Mouse (Mus musculus): ENCODE data around the gene Abcb6. TPM values are rescaled to one million over a fixed set of nuclear protein-coding genes. Genes with fewer than 3 reads are reported as not detected.

Gene Abcb6
- polyA plus RNA-seq, 1 experiment from 2014 or later, result 9.4 TPM

- Histone ChIP-seq H3K4me3 (ENCODE audit: low read depth, low read length) (no peak overlapping the region), H3K4me1 (ENCODE audit: insufficient read depth, low read depth, low read length) (no peaks in the 10 kb centered on the region; the same call in 1 of the 2 replicates), H3K36me3 (ENCODE audit: insufficient read depth, low read length) (peaks cover 24% of the 10 kb centered on the region), H3K27ac (ENCODE audit: low read length) (no peak overlapping the region), H3K4me2 (replicated peaks; ENCODE audit: low read depth, low read length) (no peak overlapping the region), H3K9ac (replicated peaks; ENCODE audit: low read depth) (no peak overlapping the region), H3K27me3 (replicated peaks; ENCODE audit: insufficient read depth, low read length) (no peaks in the 10 kb centered on the region), H3K9me3 (ENCODE audit: low read length) (no peaks in the 10 kb centered on the region)
- TF ChIP-seq CTCF (IDR thresholded peaks at IDR 0.05) (no peak), EP300 (IDR thresholded peaks at IDR 0.05) (no peak)
- WGBS, result 49% methylated on average over 3 of the region's 3 CpGs
- ATAC-seq, result no peak
- DNase-seq (ENCODE audit: low spot score), result no peak
These were observed 43.5 kb downstream of the Abcb6 start for GRCm38 (mm10) chr1:75136730-75137129.

DNA sequence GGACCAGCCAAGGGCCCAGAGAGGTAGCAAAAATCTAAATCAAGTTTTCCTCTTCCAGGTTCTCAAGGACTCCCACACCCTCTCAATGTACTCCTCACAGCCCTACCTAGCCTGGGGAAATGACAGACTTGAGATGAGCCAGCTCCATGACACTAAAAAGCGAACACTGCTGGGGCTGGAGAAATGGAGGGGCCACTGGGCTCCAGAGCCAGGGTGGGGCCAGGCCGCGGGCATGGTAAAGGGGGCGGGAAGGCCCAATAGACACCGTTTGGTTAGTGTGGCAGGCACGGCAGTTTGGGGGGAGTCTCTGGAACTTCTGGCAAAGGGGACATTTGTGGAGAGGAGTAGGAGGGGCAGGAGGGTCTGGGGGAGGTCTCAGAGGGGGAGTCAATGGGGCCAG is 43.9 kb downstream of the Abcb6 start:
- ATAC-seq (no peak), DNase-seq (ENCODE audit: low spot score) (no peak)
- Histone ChIP-seq H3K4me2 (replicated peaks; ENCODE audit: low read depth, low read length) (no peak overlapping the region), H3K9me3 (ENCODE audit: low read length) (no peaks in the 10 kb centered on the region), H3K4me3 (ENCODE audit: low read depth, low read length) (no peak overlapping the region), H3K9ac (replicated peaks; ENCODE audit: low read depth) (no peak overlapping the region), H3K27ac (ENCODE audit: low read length) (no peak overlapping the region), H3K27me3 (replicated peaks; ENCODE audit: insufficient read depth, low read length) (no peaks in the 10 kb centered on the region), H3K36me3 (ENCODE audit: insufficient read depth, low read length) (peaks cover 24% of the 10 kb centered on the region), H3K4me1 (ENCODE audit: insufficient read depth, low read depth, low read length) (no peaks in the 10 kb centered on the region; the same call in 1 of the 2 replicates)
- 73% methylated on average over 6 of the region's 6 CpGs for WGBS
- no peak for TF ChIP-seq EP300 (IDR thresholded peaks at IDR 0.05)
- no peak for TF ChIP-seq CTCF (IDR thresholded peaks at IDR 0.05)

DNA sequence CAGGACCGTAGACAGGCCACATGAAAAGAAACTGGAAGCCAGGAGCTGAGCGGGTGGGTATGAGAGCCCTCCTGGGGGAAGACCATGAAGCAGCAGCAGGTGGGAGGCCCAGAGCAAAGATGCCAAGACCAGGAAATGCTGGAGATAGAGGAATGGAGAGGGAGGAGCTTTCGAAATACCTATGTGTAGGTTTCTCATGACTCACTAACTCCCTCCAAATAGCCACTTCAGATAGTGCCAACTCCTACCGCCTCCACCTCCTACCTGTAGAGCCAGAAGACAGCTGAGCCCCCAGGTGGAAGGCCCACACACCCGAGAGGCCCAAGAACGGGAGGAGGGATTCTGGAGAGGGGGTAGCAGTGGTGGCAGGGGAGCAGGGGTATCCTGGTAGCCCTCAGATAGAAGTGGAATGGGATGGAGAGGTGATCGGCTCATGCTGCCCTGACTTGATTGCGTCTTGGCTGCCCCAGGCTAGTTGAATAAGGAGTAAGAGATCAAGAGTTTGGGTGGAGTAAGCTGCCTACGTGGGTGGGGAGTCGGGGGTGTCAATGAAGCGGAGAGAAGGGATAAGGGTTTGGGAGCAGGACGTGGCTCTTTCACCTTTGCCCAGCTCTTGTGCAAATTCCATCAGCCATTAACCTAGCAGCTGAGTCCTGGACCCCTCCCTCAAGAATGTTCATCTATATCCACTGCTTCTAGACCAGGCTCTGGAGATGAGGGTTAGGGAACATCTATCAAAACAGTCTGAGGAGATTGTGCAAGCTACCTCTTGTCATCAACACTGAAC is 46.6 kb downstream of the Abcb6 start, which contains the start of gene Slc23a3:
Gene Slc23a3 (minus strand): TSS at position 470 of the 787 bp plus-strand sequence.
- H3K27ac ChIP-seq (ENCODE audit: low read length), result no peak within 1 kb of the TSS
- H3K4me3 ChIP-seq (ENCODE audit: low read depth, low read length), result no peak within 1 kb of the TSS
- peaks cover 24% of the 10 kb centered on the region for H3K36me3 ChIP-seq (ENCODE audit: insufficient read depth, low read length)
- ATAC-seq, result peak; percentile 62
- no peak within 1 kb of the TSS for H3K9ac ChIP-seq (replicated peaks; ENCODE audit: low read depth)
- H3K4me2 ChIP-seq (replicated peaks; ENCODE audit: low read depth, low read length), result peak within 1 kb of the TSS; percentile 14; the same call in 1 of the 2 replicates
- peak; percentile 57 for DNase-seq (ENCODE audit: low spot score)
- no peaks in the 10 kb centered on the region for H3K27me3 ChIP-seq (replicated peaks; ENCODE audit: insufficient read depth, low read length)
- WGBS, result 45% methylated on average over 12 of the region's 12 CpGs
- H3K9me3 ChIP-seq (ENCODE audit: low read length), result no peaks in the 10 kb centered on the region
- no peaks in the 10 kb centered on the region for H3K4me1 ChIP-seq (ENCODE audit: insufficient read depth, low read depth, low read length)
- no peak for TF ChIP-seq CTCF (IDR thresholded peaks at IDR 0.05)
- no peak for TF ChIP-seq EP300 (IDR thresholded peaks at IDR 0.05)

- Histone ChIP-seq H3K4me3 (ENCODE audit: low read depth, low read length) (no peak overlapping the region), H3K9ac (replicated peaks; ENCODE audit: low read depth) (no peak overlapping the region), H3K9me3 (ENCODE audit: low read length) (no peaks in the 10 kb centered on the region), H3K4me2 (replicated peaks; ENCODE audit: low read depth, low read length) (no peak overlapping the region), H3K27me3 (replicated peaks; ENCODE audit: insufficient read depth, low read length) (no peaks in the 10 kb centered on the region), H3K4me1 (ENCODE audit: insufficient read depth, low read depth, low read length) (peaks cover 6% of the 10 kb centered on the region; the same call in 1 of the 2 replicates), H3K36me3 (ENCODE audit: insufficient read depth, low read length) (no peaks in the 10 kb centered on the region), H3K27ac (ENCODE audit: low read length) (no peak overlapping the region)
- no peak for TF ChIP-seq CTCF (IDR thresholded peaks at IDR 0.05)
- no peak for TF ChIP-seq EP300 (IDR thresholded peaks at IDR 0.05)
- 71% methylated on average over 3 of the region's 3 CpGs for WGBS
- DNase-seq (ENCODE audit: low spot score) (no peak), ATAC-seq (no peak)
These were observed 51.6 kb downstream of the Abcb6 start for GRCm38 (mm10) chr1:75128641-75129040.

DNA sequence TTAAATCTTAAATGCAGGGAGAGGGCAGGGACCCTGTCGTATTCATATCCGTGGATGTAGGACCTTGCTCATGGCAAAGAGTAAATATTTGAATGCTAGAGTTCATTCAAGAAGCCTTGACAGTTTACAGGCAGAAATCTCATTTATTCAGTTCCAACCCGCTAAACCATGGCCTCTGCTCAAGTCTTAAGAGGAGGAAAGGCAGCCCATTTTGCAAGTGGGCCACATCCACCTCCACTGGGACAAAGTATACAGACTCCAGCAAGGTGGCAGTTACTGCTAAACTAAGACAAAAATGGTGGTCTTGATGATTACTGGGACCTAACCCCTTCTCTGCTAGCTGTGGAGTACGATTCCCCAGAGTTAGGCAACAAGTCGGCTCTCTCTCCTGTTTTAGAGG is 54.8 kb downstream of the Abcb6 start:
- DNase-seq (ENCODE audit: low spot score), result no peak
- WGBS, result 28% methylated on average over 5 of the region's 5 CpGs
- Histone ChIP-seq H3K36me3 (ENCODE audit: insufficient read depth, low read length) (no peaks in the 10 kb centered on the region), H3K4me1 (ENCODE audit: insufficient read depth, low read depth, low read length) (peaks cover 6% of the 10 kb centered on the region; the same call in 1 of the 2 replicates), H3K9me3 (ENCODE audit: low read length) (no peaks in the 10 kb centered on the region), H3K27ac (ENCODE audit: low read length) (peak overlapping the region; percentile 94), H3K4me3 (ENCODE audit: low read depth, low read length) (peak overlapping the region; percentile 49), H3K4me2 (replicated peaks; ENCODE audit: low read depth, low read length) (peak overlapping the region; percentile 39), H3K9ac (replicated peaks; ENCODE audit: low read depth) (peak overlapping the region; percentile 48), H3K27me3 (replicated peaks; ENCODE audit: insufficient read depth, low read length) (no peaks in the 10 kb centered on the region)
- TF ChIP-seq CTCF (IDR thresholded peaks at IDR 0.05), result no peak
- ATAC-seq, result no peak

GRCm38 (mm10) chr1:75124346-75125321 is 55.6 kb downstream of the Abcb6 start, which contains the start of gene Nhej1:
TSS of gene Nhej1 (minus strand) at chr1:75125200.
- peak; percentile 88 for TF ChIP-seq CTCF (IDR thresholded peaks at IDR 0.05)
- peak; percentile 21; the same call in 1 of the 2 replicates for TF ChIP-seq EP300 (IDR thresholded peaks at IDR 0.05)
- no peaks in the 10 kb centered on the region for H3K9me3 ChIP-seq (ENCODE audit: low read length)
- no peaks in the 10 kb centered on the region for H3K36me3 ChIP-seq (ENCODE audit: insufficient read depth, low read length)
- peak within 1 kb of the TSS; percentile 49 for H3K4me3 ChIP-seq (ENCODE audit: low read depth, low read length)
- 3% methylated on average over 53 of the region's 56 CpGs for WGBS
- H3K27me3 ChIP-seq (replicated peaks; ENCODE audit: insufficient read depth, low read length), result no peaks in the 10 kb centered on the region
- peak within 1 kb of the TSS; percentile 94 for H3K27ac ChIP-seq (ENCODE audit: low read length)
- peak within 1 kb of the TSS; percentile 48 for H3K9ac ChIP-seq (replicated peaks; ENCODE audit: low read depth)
- H3K4me1 ChIP-seq (ENCODE audit: insufficient read depth, low read depth, low read length), result peaks cover 6% of the 10 kb centered on the region; the same call in 1 of the 2 replicates
- DNase-seq (ENCODE audit: low spot score) (peak; percentile 98), ATAC-seq (peak; percentile 98)
- peak within 1 kb of the TSS; percentile 39 for H3K4me2 ChIP-seq (replicated peaks; ENCODE audit: low read depth, low read length)
